Mouse (Mus musculus): Measurements from ENCODE around the gene Abt1. TPM values are rescaled to one million over a fixed set of nuclear protein-coding genes. Genes with fewer than 3 reads are reported as not detected.
A peak's percentile ranks its signal among the peaks of the same experiment; 100 is the strongest.

Abt1 gene
- total RNA-seq, 1 experiment from 2014 or later, result 15.6 TPM

DNA sequence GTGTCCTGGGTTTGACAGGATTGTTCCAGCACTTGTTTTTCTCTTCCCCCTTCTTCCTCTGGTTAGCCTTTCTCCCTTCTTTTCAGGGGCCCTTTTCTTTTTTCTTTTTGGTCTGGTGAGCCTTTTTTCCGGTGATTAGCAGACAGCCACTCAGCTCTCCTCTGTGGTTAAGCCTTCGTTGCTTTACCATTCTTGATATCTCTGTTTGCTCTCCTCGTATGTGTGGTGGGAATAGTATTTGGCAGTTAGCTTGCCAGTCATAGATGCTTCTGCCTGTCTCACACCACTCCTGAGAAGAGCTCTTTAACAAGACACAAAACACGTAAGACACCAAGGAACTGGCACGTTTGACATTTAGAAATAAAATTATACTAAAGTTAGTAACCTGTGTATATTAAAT, 20.8 kb upstream of the Abt1 start:
- no peak for ATAC-seq (replicated peaks; ENCODE audit: low read depth, poor library complexity, severe bottlenecking)

DNA sequence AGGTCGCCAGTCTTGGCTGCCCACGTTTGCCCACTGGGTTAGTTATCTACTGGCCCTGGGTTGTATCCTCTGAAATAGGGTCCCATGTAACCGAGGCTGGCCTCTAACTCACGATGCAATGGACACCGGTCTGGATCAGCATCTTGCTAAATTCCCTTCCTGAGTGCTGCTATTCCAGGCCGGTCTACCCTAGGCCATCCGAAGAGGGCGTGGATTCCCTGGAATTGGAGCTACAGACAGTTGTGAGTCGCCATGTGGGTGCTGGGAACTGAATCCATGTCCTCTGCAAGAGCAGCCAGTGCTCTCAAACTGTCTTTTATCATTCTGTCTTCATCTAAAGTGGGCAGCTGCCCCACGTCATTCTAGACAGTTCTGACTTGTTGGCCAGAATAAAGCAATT, 16.2 kb upstream of the Abt1 start:
- no peak for ATAC-seq (replicated peaks; ENCODE audit: low read depth, poor library complexity, severe bottlenecking)

DNA sequence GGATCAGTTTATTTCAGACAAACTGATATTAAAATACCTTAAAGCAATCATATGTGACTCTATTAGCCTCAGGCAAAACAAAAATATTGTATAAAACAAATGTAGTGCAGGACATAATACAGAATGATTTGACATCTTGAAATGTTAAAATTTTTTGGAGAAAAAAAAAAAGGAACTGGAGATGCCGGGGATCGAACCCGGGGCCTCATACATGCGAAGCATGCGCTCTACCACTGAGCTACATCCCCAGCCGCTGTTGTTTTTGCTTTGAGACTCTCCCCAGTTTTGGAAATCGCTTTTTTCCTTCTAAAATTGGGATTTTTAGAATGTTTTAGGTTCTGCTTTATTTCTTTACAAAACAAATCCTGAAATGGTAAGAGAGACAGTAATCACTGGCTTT, 14.9 kb upstream of the Abt1 start:
- ATAC-seq (replicated peaks; ENCODE audit: low read depth, poor library complexity, severe bottlenecking), result peak; percentile 15; the same call in 1 of the 2 replicates

DNA sequence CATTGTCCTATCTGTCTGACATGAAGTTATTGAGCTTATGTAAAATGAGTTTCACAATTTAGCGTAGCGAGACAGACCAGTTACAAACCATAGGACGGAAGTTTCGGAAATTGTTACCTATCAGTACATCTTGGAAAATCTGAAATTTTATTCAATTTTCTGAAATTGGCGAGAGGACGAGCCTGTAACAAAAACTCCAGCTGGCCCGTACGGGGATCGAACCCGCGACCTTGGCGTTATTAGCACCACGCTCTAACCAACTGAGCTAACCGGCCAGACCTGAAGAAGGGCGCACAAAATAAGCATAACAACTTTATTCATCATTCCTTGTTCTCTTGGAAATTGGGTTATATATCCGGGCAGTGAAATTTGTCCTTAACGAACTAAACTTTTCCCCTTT, 14.2 kb upstream of the Abt1 start:
- peak; percentile 30 for ATAC-seq (replicated peaks; ENCODE audit: low read depth, poor library complexity, severe bottlenecking)

GRCm38 (mm10) chr13:23436861-23437822, 13.5 kb upstream of the Abt1 start:
- ATAC-seq (replicated peaks; ENCODE audit: low read depth, poor library complexity, severe bottlenecking), result peak; percentile 5; the same call in 1 of the 2 replicates

DNA sequence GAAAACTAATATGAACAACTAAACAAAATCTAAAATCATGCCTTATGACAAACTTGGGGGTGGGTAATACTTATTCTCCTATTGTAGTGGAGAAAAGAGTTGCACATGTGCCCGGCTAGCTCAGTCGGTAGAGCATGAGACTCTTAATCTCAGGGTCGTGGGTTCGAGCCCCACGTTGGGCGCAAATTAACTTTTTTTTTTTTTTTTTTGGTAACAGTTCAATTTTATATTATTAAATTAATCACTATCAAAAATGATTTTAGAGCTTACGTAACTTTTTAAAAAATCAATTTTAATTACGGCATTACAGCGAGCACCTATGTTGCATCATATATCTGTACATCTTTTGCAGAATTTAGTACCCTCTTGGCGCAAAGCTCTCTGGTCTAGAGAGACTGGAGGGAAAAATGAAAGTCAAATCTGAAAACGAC, 12.6 kb upstream of the Abt1 start:
- ATAC-seq (replicated peaks; ENCODE audit: low read depth, poor library complexity, severe bottlenecking), result no peak

DNA sequence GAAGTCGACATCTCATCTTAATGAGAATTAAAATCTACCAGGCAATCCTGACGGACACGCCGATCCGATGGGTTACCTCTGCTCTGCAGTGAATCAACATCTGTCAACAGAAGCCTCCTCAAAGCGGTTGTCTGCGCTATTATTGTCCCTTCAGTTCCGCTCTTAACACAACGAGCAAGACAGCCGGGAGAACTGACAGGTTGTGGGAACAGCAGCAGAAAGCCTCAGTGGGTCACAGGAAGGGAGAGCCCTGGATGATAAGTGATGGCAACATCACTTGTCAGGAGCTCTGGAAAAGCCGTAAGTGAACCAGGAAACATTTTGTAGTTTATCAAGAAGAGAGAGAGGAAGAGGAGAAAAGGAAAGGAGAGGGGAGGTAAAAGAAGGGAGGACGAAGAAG, 12.0 kb upstream of the Abt1 start:
- ATAC-seq (replicated peaks; ENCODE audit: low read depth, poor library complexity, severe bottlenecking), result no peak

DNA sequence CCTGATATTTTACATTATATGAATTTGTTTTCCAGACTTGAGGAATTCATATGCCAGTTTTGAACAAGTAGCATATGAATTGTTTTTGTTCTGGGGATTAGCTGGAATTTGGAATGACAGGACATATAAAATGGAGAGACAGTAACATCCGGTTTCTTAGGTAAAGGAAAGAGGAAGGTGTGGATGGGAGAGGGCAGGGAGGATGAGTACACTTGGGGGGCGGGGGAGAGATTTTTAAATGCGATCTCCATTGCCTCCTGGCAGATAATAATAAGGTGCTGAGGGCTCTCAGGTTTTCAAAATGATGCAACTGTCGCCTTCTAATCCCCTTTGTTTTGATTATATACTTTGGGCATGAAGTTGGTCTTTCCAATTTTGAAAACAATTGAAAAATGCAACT, 11.6 kb upstream of the Abt1 start:
- ATAC-seq (replicated peaks; ENCODE audit: low read depth, poor library complexity, severe bottlenecking), result no peak

- no peak for ATAC-seq (replicated peaks; ENCODE audit: low read depth, poor library complexity, severe bottlenecking)
These were observed 10.8 kb upstream of the Abt1 start for GRCm38 (mm10) chr13:23434426-23434825.

DNA sequence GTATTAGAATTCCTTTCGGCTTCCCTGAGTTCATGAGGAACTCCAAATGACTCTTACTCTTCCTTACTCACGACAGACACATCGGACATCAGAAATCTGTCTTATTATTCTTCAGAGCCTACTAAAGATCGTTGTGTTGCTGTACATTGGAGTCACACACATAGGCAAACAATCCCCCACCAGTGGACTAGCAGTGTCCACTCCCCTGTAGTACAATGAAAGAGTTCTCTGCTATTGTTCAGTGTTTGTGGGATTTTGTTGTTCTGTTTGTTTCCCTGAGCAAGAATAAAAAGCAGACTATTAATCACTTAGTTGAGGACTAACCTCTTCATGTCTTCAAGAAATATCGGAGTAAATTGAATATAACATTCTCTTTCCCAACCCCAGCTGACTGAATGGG, 10.1 kb upstream of the Abt1 start:
- ATAC-seq (replicated peaks; ENCODE audit: low read depth, poor library complexity, severe bottlenecking), result no peak

GRCm38 (mm10) chr13:23433206-23433605, 9.5 kb upstream of the Abt1 start:
- no peak for ATAC-seq (replicated peaks; ENCODE audit: low read depth, poor library complexity, severe bottlenecking)

GRCm38 (mm10) chr13:23432562-23433201, 9.0 kb upstream of the Abt1 start:
- peak; percentile 81 for ATAC-seq (replicated peaks; ENCODE audit: low read depth, poor library complexity, severe bottlenecking)

- ATAC-seq (replicated peaks; ENCODE audit: low read depth, poor library complexity, severe bottlenecking), result peak; percentile 40
These were observed 7.7 kb upstream of the Abt1 start for GRCm38 (mm10) chr13:23431351-23431771.

DNA sequence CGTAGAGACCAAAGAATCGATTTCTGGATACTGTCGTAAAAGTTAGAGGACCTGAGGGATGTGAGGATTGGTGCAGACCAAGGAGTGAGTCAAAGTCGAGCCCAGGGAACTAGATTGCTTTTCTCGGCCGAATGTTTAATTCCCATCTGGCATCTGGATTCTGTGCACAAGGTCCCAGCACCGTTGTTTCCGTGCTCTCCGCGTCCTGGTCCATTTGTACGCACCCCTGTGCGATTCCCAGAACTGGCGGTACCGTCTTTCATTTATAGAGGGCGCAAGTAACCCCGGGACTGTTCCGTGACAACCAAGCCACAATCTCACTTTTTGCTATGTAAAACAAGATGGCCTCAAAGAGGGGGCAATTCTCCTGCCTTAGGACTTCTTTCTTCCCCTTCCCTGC, 7.1 kb upstream of the Abt1 start:
- ATAC-seq (replicated peaks; ENCODE audit: low read depth, poor library complexity, severe bottlenecking), result peak; percentile 55

GRCm38 (mm10) chr13:23429771-23430380, 6.2 kb upstream of the Abt1 start:
- no peak for ATAC-seq (replicated peaks; ENCODE audit: low read depth, poor library complexity, severe bottlenecking)

DNA sequence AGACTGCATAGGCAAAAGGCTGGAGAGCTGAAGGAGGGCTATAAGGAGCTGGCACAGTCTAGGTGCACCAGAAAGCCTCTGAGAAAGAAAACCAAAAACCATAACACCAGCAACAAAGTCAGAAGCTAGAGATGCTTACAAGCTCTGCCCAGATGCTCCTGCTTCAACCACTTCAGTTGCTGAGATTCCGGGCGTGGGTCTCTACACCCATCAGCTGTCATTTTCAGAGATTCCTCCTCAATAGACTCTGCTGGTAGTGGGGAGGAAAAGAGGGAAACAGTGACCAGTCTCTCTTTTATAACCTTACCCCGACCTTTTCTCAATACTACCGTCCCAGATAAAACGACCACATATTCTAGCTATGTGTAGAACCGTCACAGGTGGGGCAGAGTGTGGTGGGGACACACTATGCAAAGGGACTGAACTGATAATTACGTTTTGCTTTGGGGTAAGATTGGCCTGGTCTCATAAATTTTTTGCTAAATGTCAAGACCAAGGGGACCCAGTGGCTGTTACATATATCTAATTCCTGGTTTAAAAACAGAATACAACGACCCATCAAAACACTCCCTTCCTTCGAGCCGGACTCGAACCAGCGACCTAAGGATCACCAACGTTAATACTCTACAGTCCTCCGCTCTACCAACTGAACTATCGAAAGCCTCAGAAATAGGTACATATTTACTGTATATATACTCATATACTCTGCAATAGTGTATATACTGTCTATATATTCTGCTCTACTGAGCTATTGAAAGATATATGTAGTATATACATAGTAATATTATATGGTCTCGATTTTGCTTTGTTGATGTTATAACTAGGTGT, 4.7 kb upstream of the Abt1 start:
- ATAC-seq (replicated peaks; ENCODE audit: low read depth, poor library complexity, severe bottlenecking), result no peak

DNA sequence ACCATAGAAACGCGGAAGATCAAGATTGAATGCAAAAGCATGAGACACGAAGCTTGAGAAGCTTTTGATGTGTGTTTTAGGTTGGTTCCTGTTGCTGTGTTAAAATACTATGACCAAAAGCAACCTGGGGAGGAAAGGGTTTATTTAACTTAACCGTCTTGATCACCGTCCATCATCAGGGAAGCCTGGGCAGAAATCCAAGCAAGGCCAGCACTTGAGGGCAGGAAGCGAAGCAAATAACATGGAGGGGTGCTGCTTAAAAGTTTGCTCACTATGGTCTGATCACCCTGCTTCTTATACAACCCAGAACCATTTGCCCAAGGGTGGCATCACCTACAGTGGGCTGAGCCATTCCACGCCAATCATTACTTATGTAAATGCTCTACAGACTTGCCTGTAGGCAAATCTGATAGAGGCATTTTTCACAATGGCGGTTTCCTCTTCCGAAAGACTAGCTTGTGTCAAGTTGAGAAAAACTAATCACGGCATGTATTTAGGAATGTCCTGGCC, 3.8 kb upstream of the Abt1 start:
- ATAC-seq (replicated peaks; ENCODE audit: low read depth, poor library complexity, severe bottlenecking), result no peak

DNA sequence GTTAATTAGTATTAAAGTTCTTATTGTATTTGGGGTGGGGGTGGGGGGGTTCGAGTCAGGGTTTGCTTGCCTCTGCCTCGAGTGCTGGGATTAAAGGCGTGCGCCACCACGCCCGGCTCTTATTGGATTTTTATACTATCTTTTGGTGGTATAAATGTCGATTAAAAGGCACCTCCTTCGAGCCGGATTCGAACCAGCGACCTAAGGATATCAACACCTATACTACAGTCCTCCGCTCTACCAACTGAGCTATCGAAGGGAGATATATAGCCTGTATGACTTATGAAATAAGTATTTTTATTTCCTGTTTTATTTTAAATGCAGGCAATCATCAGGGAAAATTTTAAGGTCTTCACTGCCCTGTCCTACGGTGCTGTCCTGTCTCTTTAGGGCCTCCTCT, 3.3 kb upstream of the Abt1 start:
- ATAC-seq (replicated peaks; ENCODE audit: low read depth, poor library complexity, severe bottlenecking), result no peak

DNA sequence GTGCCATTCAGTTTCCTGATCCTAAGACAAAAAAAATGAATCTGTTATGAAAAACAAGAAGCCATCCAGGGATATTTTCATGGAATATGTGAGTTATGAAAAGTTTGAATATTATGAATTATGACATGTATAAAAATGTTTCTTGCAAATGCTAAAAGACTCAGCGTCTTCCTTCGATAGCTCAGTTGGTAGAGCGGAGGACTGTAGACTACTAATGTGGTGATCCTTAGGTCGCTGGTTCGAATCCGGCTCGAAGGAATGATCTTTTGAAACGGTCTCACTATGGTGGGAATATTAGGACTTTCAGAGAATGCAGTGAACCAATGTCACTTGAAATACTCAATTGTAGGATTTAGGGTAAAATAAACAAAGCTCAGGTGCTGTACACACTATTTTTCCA, 2.7 kb upstream of the Abt1 start:
- ATAC-seq (replicated peaks; ENCODE audit: low read depth, poor library complexity, severe bottlenecking), result no peak

GRCm38 (mm10) chr13:23425505-23425904, 1.8 kb upstream of the Abt1 start:
- ATAC-seq (replicated peaks; ENCODE audit: low read depth, poor library complexity, severe bottlenecking), result no peak
